Mouse (Mus musculus): ENCODE measurements around the gene Gch1. TPM values are rescaled to one million over a fixed set of nuclear protein-coding genes. Genes with fewer than 3 reads are reported as not detected.

Gch1 gene
- polyA plus RNA-seq (2014; fragmentation: Illumina TruSeq; extraction: RNeasy Lipid Tissue Mini Kit (QIAGEN cat#74804); ENCODE audit: low read depth, low replicate concordance) = 122 TPM

DNA sequence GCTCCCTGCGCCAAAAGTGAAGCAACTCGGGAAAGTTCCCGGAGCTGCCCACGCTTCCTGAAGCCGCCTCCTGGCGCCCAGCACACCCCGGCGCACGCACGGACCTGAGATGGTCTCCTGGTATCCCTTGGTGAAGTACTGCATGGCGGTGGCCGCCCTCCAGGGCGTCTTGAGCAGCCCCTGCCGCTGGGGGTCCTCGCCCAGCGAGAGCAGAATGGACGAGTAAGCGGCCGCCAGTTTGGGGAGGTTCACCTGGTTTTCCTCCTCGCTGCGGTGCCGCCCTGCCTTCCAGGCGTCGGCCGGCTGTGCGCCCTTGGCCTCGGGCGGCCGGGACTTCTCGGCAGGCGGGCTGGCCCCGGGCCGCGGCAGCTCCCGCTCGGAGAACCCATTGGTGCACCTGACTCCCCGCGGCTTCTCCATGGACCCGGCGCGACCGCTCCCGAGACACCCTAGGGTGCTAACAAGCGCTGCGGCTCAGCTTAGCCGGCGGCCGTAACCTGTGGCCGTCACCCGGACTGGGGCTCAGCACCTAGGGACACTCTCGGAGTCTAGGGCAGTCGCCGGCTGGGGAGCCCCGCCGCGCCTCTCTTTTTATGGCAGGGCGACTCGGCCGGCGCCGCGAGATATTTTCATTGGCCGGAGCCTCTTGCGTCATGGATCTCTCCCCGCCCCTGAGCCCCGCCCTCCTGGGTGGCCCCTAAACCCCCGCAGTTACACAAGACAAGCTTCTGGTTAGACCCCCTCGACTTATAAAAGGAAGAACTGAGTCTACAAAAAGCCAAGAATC lies at the start of gene Gch1:
Gene Gch1 (minus strand): TSS at position 566 of the 787 bp plus-strand sequence.

Other genes starting within 250 kb of the Gch1 start
- gene Wdhd1, start 87.4 kb upstream of the Gch1 start, polyA plus RNA-seq (2014; fragmentation: Illumina TruSeq; extraction: RNeasy Lipid Tissue Mini Kit (QIAGEN cat#74804); ENCODE audit: low read depth, low replicate concordance) = 0.98 TPM
- 18.2 TPM for gene Socs4, start 87.5 kb upstream of the Gch1 start, polyA plus RNA-seq (2014; fragmentation: Illumina TruSeq; extraction: RNeasy Lipid Tissue Mini Kit (QIAGEN cat#74804); ENCODE audit: low read depth, low replicate concordance)
- 47.9 TPM for gene Mapk1ip1l, start 108.9 kb upstream of the Gch1 start, polyA plus RNA-seq (2014; fragmentation: Illumina TruSeq; extraction: RNeasy Lipid Tissue Mini Kit (QIAGEN cat#74804); ENCODE audit: low read depth, low replicate concordance)
- 2.8 TPM for gene Lgals3, start 178.3 kb upstream of the Gch1 start, polyA plus RNA-seq (2014; fragmentation: Illumina TruSeq; extraction: RNeasy Lipid Tissue Mini Kit (QIAGEN cat#74804); ENCODE audit: low read depth, low replicate concordance)
- not detected for gene Dlgap5, start 229.0 kb upstream of the Gch1 start, polyA plus RNA-seq (2014; fragmentation: Illumina TruSeq; extraction: RNeasy Lipid Tissue Mini Kit (QIAGEN cat#74804); ENCODE audit: low read depth, low replicate concordance)